Mouse (Mus musculus) spleen, adult 2 months (tissue): Measurements from ENCODE around the gene Fzr1. TPM values are rescaled to one million over a fixed set of nuclear protein-coding genes. Genes with fewer than 3 reads are reported as not detected.

Source experiments
- DNase-seq, 2 experiments: peaks; one replicate each; pipeline versions ENCODE4 v3.0.0 to v3.0.0-alpha.2; 2012 to 2021; ENCODE audit warnings: low spot score in 2 of 2, low read depth in 1 of 2
- H3K27ac ChIP-seq: fragments of 200-500 bp; 2 replicates; pipeline ENCODE4 v1.5.1; 2012; ENCODE audit warnings: low read length, inconsistent platforms; ENCODE audit not compliant: insufficient read depth
- H3K27me3 ChIP-seq: fragments of 200-500 bp; 2 replicates; pipeline ENCODE4 v1.6.1; 2012; ENCODE audit warnings: mild to moderate bottlenecking, moderate library complexity, low read length, inconsistent platforms; ENCODE audit not compliant: control insufficient read depth, insufficient read depth
- H3K36me3 ChIP-seq: fragments of 200-500 bp; 2 replicates; pipeline ENCODE4 v1.6.1; 2012; ENCODE audit warnings: mild to moderate bottlenecking, low read length, inconsistent platforms; ENCODE audit not compliant: control insufficient read depth, insufficient read depth
- H3K4me1 ChIP-seq: fragments of 200-500 bp; 2 replicates; pipeline ENCODE4 v1.6.1; 2011; ENCODE audit warnings: inconsistent platforms; ENCODE audit not compliant: control insufficient read depth, insufficient read depth, insufficient read length
- H3K4me3 ChIP-seq: fragments of 200-500 bp; 2 replicates; pipeline ENCODE4 v1.5.1; 2011; ENCODE audit warnings: mild to moderate bottlenecking, inconsistent platforms; ENCODE audit not compliant: insufficient read depth, insufficient read length; ENCODE audit errors: extremely low read depth
- CTCF ChIP-seq: fragments of 200-500 bp; IDR thresholded peaks from 2 replicates; pipeline ENCODE4 v1.5.1; 2011; ENCODE audit warnings: mild to moderate bottlenecking, inconsistent platforms; ENCODE audit not compliant: insufficient read depth, insufficient read length, insufficient replicate concordance; ENCODE audit errors: extremely low read depth
- POLR2A ChIP-seq: fragments of 200-500 bp; IDR thresholded peaks from 2 replicates; pipeline ENCODE4 v1.6.1; 2011; ENCODE audit warnings: low read depth, low read length, inconsistent platforms
- WGBS: fragments of 180-500 bp; shearing (Covaris S2); methylation state at CpG from one replicate; pipeline ENCODE4 v1.1.7; 2018; 5-methylcytosine and 5-hydroxymethylcytosine counted together
- polyA plus RNA-seq: library from polyadenylated mRNA; depleted of rRNA; stranded (reverse); fragments of >200 nt; gene quantifications from 2 replicates; pipeline ENCODE4 v1.2.3, GENCODE M21; 2012; rRNA removed

Fzr1 gene
- polyA plus RNA-seq, 1 experiment = 127 TPM

- peaks cover 35% of the 10 kb centered on the region for H3K36me3 ChIP-seq
- TF ChIP-seq POLR2A (no peak), CTCF (no peak)
- H3K27me3 ChIP-seq = no peaks in the 10 kb centered on the region
- H3K4me1 ChIP-seq = peaks cover 9% of the 10 kb centered on the region; the same call in 1 of the 2 replicates
- 1% methylated on average over 38 of the region's 38 CpGs for WGBS
- peak overlapping the region; percentile 60 for H3K4me3 ChIP-seq
- DNase-seq = peak in 1 of 2 experiments; percentile 95
- H3K27ac ChIP-seq = peak overlapping the region; percentile 85
These were observed 58.4 kb downstream of the Fzr1 start for GRCm38 (mm10) chr10:81319741-81320549.

GRCm38 (mm10) chr10:81319330-81319699 is 59.0 kb downstream of the Fzr1 start:
- no peak overlapping the region for H3K27ac ChIP-seq
- H3K36me3 ChIP-seq = peaks cover 30% of the 10 kb centered on the region
- DNase-seq = no peak
- WGBS = 35% methylated on average over 8 of the region's 8 CpGs
- H3K27me3 ChIP-seq = no peaks in the 10 kb centered on the region
- peaks cover 9% of the 10 kb centered on the region; the same call in 1 of the 2 replicates for H3K4me1 ChIP-seq
- no peak overlapping the region for H3K4me3 ChIP-seq
- TF ChIP-seq CTCF (0 out of 2 replicates have a peak, but pooled peaks have one; percentile 16), POLR2A (no peak)

GRCm38 (mm10) chr10:81318589-81319329 is 59.6 kb downstream of the Fzr1 start:
- no peaks in the 10 kb centered on the region for H3K27me3 ChIP-seq
- no peak overlapping the region for H3K4me3 ChIP-seq
- TF ChIP-seq POLR2A (no peak), CTCF (no peak)
- no peak overlapping the region for H3K27ac ChIP-seq
- 87% methylated on average over 13 of the region's 13 CpGs for WGBS
- peaks cover 27% of the 10 kb centered on the region for H3K36me3 ChIP-seq
- no peak for DNase-seq
- H3K4me1 ChIP-seq = peaks cover 9% of the 10 kb centered on the region; the same call in 1 of the 2 replicates

GRCm38 (mm10) chr10:81317273-81317672 is 61.0 kb downstream of the Fzr1 start:
- peaks cover 27% of the 10 kb centered on the region for H3K36me3 ChIP-seq
- TF ChIP-seq CTCF (no peak), POLR2A (no peak)
- no peak overlapping the region for H3K27ac ChIP-seq
- 50% methylated on average over 19 of the region's 20 CpGs for WGBS
- peaks cover 9% of the 10 kb centered on the region; the same call in 1 of the 2 replicates for H3K4me1 ChIP-seq
- DNase-seq = no peak
- no peak overlapping the region for H3K4me3 ChIP-seq
- no peaks in the 10 kb centered on the region for H3K27me3 ChIP-seq

- 74% methylated on average over 16 of the region's 16 CpGs for WGBS
These were observed 61.8 kb downstream of the Fzr1 start for GRCm38 (mm10) chr10:81316338-81317060.

More at GRCm38 (mm10) chr10:81316338-81317060, 61.8 kb downstream of the Fzr1 start:
- H3K27ac ChIP-seq = no peak overlapping the region
- peaks cover 5% of the 10 kb centered on the region; the same call in 1 of the 2 replicates for H3K4me1 ChIP-seq
- H3K36me3 ChIP-seq = peaks cover 34% of the 10 kb centered on the region
- no peak overlapping the region for H3K4me3 ChIP-seq
- H3K27me3 ChIP-seq = no peaks in the 10 kb centered on the region
- TF ChIP-seq POLR2A (no peak), CTCF (peak; percentile 38; the same call in 1 of the 2 replicates)
- no peak for DNase-seq

Other genes starting within 250 kb of the Fzr1 start
- gene Zbtb7a, start 243.3 kb downstream of the Fzr1 start, polyA plus RNA-seq = 64.6 and 95.2 TPM in 2 replicates
- gene Pias4, start 210.6 kb downstream of the Fzr1 start, polyA plus RNA-seq = 36.1 and 45.8 TPM in 2 replicates
- 1,457 and 1,736 TPM in 2 replicates for gene Eef2, start 201.9 kb downstream of the Fzr1 start, polyA plus RNA-seq
- 58.0 and 84.5 TPM in 2 replicates for gene Dapk3, start 195.5 kb downstream of the Fzr1 start, polyA plus RNA-seq
- not detected in 2 replicates for gene 4930442H23Rik, start 194.7 kb downstream of the Fzr1 start, polyA plus RNA-seq
- gene Nmrk2, start 176.5 kb downstream of the Fzr1 start, polyA plus RNA-seq = not detected in 2 replicates
- 0.92 and 0.95 TPM in 2 replicates for gene Atcay, start 147.7 kb downstream of the Fzr1 start, polyA plus RNA-seq
- gene Zfr2, start 145.4 kb downstream of the Fzr1 start, polyA plus RNA-seq = 5.5 and 6.1 TPM in 2 replicates
- 22.5 and 30.0 TPM in 2 replicates for gene Matk, start 125.6 kb downstream of the Fzr1 start, polyA plus RNA-seq
- gene Mrpl54, start 111.6 kb downstream of the Fzr1 start, polyA plus RNA-seq = 63.6 and 86.9 TPM in 2 replicates
- gene Apba3, start 111.6 kb downstream of the Fzr1 start, polyA plus RNA-seq = 63.0 and 77.1 TPM in 2 replicates
- gene Tjp3, start 86.9 kb downstream of the Fzr1 start, polyA plus RNA-seq = 8.1 and 10.6 TPM in 2 replicates
- gene Pip5k1c, start 85.6 kb downstream of the Fzr1 start, polyA plus RNA-seq = 93.2 and 111 TPM in 2 replicates
- gene Cactin, start 57.4 kb downstream of the Fzr1 start, polyA plus RNA-seq = 38.6 and 44.8 TPM in 2 replicates
- gene Tbxa2r, start 49.8 kb downstream of the Fzr1 start, polyA plus RNA-seq = 68.1 and 92.5 TPM in 2 replicates
- 1.3 and 1.7 TPM in 2 replicates for gene Gipc3, start 35.2 kb downstream of the Fzr1 start, polyA plus RNA-seq
- gene Hmg20b, start 28.0 kb downstream of the Fzr1 start, polyA plus RNA-seq = 74.8 and 92.9 TPM in 2 replicates
- 20.2 and 32.6 TPM in 2 replicates for gene Mfsd12, start 21.0 kb downstream of the Fzr1 start, polyA plus RNA-seq
- 7.8 and 11.7 TPM in 2 replicates for gene 4930404N11Rik, start 12.7 kb downstream of the Fzr1 start, polyA plus RNA-seq
- 47.9 and 71.7 TPM in 2 replicates for gene Dohh, start 5.9 kb upstream of the Fzr1 start, polyA plus RNA-seq
- gene Gm48551, start 6.0 kb upstream of the Fzr1 start, polyA plus RNA-seq = 2.3 and 2.9 TPM in 2 replicates
- 2.9 and 6.4 TPM in 2 replicates for gene Gm48552, start 10.5 kb upstream of the Fzr1 start, polyA plus RNA-seq
- 18.3 and 22.9 TPM in 2 replicates for gene Smim24, start 14.5 kb upstream of the Fzr1 start, polyA plus RNA-seq
- 26.0 and 32.4 TPM in 2 replicates for gene Nfic, start 77.1 kb upstream of the Fzr1 start, polyA plus RNA-seq
- gene Celf5, start 104.2 kb upstream of the Fzr1 start, polyA plus RNA-seq = 0.33 and 0.70 TPM in 2 replicates
- gene Ncln, start 117.9 kb upstream of the Fzr1 start, polyA plus RNA-seq = 198 and 259 TPM in 2 replicates
- 127 and 168 TPM in 2 replicates for gene S1pr4, start 121.6 kb upstream of the Fzr1 start, polyA plus RNA-seq
- gene Gna15, start 145.7 kb upstream of the Fzr1 start, polyA plus RNA-seq = 14.8 and 15.1 TPM in 2 replicates
- 33.8 and 38.9 TPM in 2 replicates for gene Gna11, start 166.7 kb upstream of the Fzr1 start, polyA plus RNA-seq
- gene Aes, start 181.0 kb upstream of the Fzr1 start, polyA plus RNA-seq = 702 and 1,172 TPM in 2 replicates
- gene Tle2, start 196.0 kb upstream of the Fzr1 start, polyA plus RNA-seq = 49.9 and 58.6 TPM in 2 replicates
- 14.3 and 15.6 TPM in 2 replicates for gene Tle6, start 222.6 kb upstream of the Fzr1 start, polyA plus RNA-seq
- 1.8 TPM in 2 replicates for gene BC025920, start 227.8 kb upstream of the Fzr1 start, polyA plus RNA-seq
- gene Sirt6, start 249.3 kb upstream of the Fzr1 start, polyA plus RNA-seq = 30.3 and 39.4 TPM in 2 replicates